Mouse (Mus musculus) heart, adult 2 months (tissue): ENCODE results near the gene Pdxdc1.

ENCODE experiments used
- CTCF ChIP-seq: fragments of 200-600 bp; IDR thresholded peaks from 2 replicates; pipeline ENCODE4 v1.8.1; 2022; ENCODE audit warnings: antibody characterized with exemption, mild to moderate bottlenecking, moderate library complexity
- EP300 ChIP-seq: fragments of 200-500 bp; IDR thresholded peaks from 2 replicates; pipeline ENCODE4 v1.6.1; 2011; ENCODE audit warnings: low read depth, low read length, control low read depth; ENCODE audit not compliant: insufficient read depth
- POLR2A ChIP-seq: fragments of 200-500 bp; IDR thresholded peaks from 2 replicates; pipeline ENCODE4 v1.6.1; 2011; ENCODE audit warnings: mild to moderate bottlenecking, low read depth, low read length, control low read depth; ENCODE audit not compliant: insufficient read depth

DNA sequence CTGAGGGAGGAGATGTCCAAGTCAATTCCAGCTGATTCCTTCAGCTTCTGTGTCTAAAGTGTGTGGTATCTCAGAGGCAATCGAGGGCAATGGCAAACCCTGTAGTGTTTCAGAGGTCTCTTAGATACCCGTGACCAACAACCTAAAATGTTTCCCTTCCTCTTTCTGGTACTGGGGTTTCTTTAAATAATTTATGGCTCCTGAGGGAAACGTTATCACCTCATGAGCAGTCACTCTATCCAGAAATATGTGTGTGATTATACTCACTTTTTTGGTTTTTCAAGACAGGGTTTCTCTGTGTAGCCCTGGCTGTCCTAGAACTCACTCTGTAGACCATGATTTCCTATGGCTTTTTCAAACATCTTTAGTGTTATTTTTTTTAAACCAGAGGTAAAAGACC is 4.4 kb upstream of the Pdxdc1 start:
- TF ChIP-seq EP300: no peak
- no peak for TF ChIP-seq CTCF
- no peak for TF ChIP-seq POLR2A
